Mouse (Mus musculus): ENCODE results near the gene Nr4a2. TPM values are rescaled to one million over a fixed set of nuclear protein-coding genes. Genes with fewer than 3 reads are reported as not detected.

The Nr4a2 gene
- polyA plus RNA-seq, 1 experiment from 2014 or later, result 6.4 TPM

GRCm38 (mm10) chr2:57108349-57108930, 15.4 kb downstream of the Nr4a2 start:
- no peak overlapping the region for H3K27ac ChIP-seq (replicated peaks; ENCODE audit: low read depth, low read length)
- 44% methylated on average over 7 of the region's 7 CpGs for WGBS
- ATAC-seq (ENCODE audit: low read depth), result no peak
- 0 out of 2 replicates have a peak, but pooled peaks cover 4% of the 10 kb centered on the region for H3K4me1 ChIP-seq (ENCODE audit: control insufficient read depth, insufficient read depth, low read length)
- no peak overlapping the region for H3K9ac ChIP-seq (ENCODE audit: low read depth, low read length)
- no peaks in the 10 kb centered on the region for H3K9me3 ChIP-seq (ENCODE audit: control insufficient read depth, low read length)
- H3K4me2 ChIP-seq (ENCODE audit: low read depth, low read length), result no peak overlapping the region
- H3K4me3 ChIP-seq (ENCODE audit: low read depth, low read length), result no peak overlapping the region
- peaks cover 93% of the 10 kb centered on the region for H3K27me3 ChIP-seq (replicated peaks; ENCODE audit: control insufficient read depth, insufficient read depth, low read length)
- no peaks in the 10 kb centered on the region for H3K36me3 ChIP-seq (ENCODE audit: control insufficient read depth, insufficient read depth, low read length)
- no peak for DNase-seq (ENCODE audit: low spot score)

- H3K4me1 ChIP-seq (ENCODE audit: control insufficient read depth, insufficient read depth, low read length), result peaks cover 19% of the 10 kb centered on the region
- no peak overlapping the region for H3K4me3 ChIP-seq (ENCODE audit: low read depth, low read length)
- H3K36me3 ChIP-seq (ENCODE audit: control insufficient read depth, insufficient read depth, low read length), result no peaks in the 10 kb centered on the region
- no peak overlapping the region for H3K27ac ChIP-seq (replicated peaks; ENCODE audit: low read depth, low read length)
- H3K9ac ChIP-seq (ENCODE audit: low read depth, low read length), result no peak overlapping the region
- H3K27me3 ChIP-seq (replicated peaks; ENCODE audit: control insufficient read depth, insufficient read depth, low read length), result peaks cover 93% of the 10 kb centered on the region
- WGBS, result 16% methylated on average over 7 of the region's 7 CpGs
- ATAC-seq (ENCODE audit: low read depth) (no peak), DNase-seq (ENCODE audit: low spot score) (no peak)
- H3K4me2 ChIP-seq (ENCODE audit: low read depth, low read length), result no peak overlapping the region
- no peaks in the 10 kb centered on the region for H3K9me3 ChIP-seq (ENCODE audit: control insufficient read depth, low read length)
Observed at GRCm38 (mm10) chr2:57105401-57105800, 18.4 kb downstream of the Nr4a2 start.

GRCm38 (mm10) chr2:57104731-57105130, 19.1 kb downstream of the Nr4a2 start:
- WGBS, result 7% methylated on average over 8 of the region's 8 CpGs
- no peak overlapping the region for H3K4me2 ChIP-seq (ENCODE audit: low read depth, low read length)

GRCm38 (mm10) chr2:57103845-57104660, 19.8 kb downstream of the Nr4a2 start:
- Histone ChIP-seq H3K4me1 (ENCODE audit: control insufficient read depth, insufficient read depth, low read length) (peaks cover 19% of the 10 kb centered on the region), H3K27ac (replicated peaks; ENCODE audit: low read depth, low read length) (no peak overlapping the region), H3K36me3 (ENCODE audit: control insufficient read depth, insufficient read depth, low read length) (no peaks in the 10 kb centered on the region), H3K9me3 (ENCODE audit: control insufficient read depth, low read length) (no peaks in the 10 kb centered on the region), H3K27me3 (replicated peaks; ENCODE audit: control insufficient read depth, insufficient read depth, low read length) (peaks cover 92% of the 10 kb centered on the region), H3K4me3 (ENCODE audit: low read depth, low read length) (peak overlapping the region; percentile 48), H3K9ac (ENCODE audit: low read depth, low read length) (no peak overlapping the region), H3K4me2 (ENCODE audit: low read depth, low read length) (peak overlapping the region; percentile 81)
- ATAC-seq (ENCODE audit: low read depth) (no peak), DNase-seq (ENCODE audit: low spot score) (no peak)
- 1% methylated on average over 26 of the region's 26 CpGs for WGBS

More at GRCm38 (mm10) chr2:57104731-57105130, 19.1 kb downstream of the Nr4a2 start:
- H3K9me3 ChIP-seq (ENCODE audit: control insufficient read depth, low read length), result no peaks in the 10 kb centered on the region
- no peaks in the 10 kb centered on the region for H3K36me3 ChIP-seq (ENCODE audit: control insufficient read depth, insufficient read depth, low read length)
- H3K27ac ChIP-seq (replicated peaks; ENCODE audit: low read depth, low read length), result no peak overlapping the region
- ATAC-seq (ENCODE audit: low read depth), result no peak
- DNase-seq (ENCODE audit: low spot score), result no peak
- H3K27me3 ChIP-seq (replicated peaks; ENCODE audit: control insufficient read depth, insufficient read depth, low read length), result peaks cover 93% of the 10 kb centered on the region
- H3K4me1 ChIP-seq (ENCODE audit: control insufficient read depth, insufficient read depth, low read length), result peaks cover 19% of the 10 kb centered on the region
- H3K4me3 ChIP-seq (ENCODE audit: low read depth, low read length), result no peak overlapping the region
- H3K9ac ChIP-seq (ENCODE audit: low read depth, low read length), result no peak overlapping the region

- H3K4me3 ChIP-seq (ENCODE audit: low read depth, low read length), result peak overlapping the region; percentile 48
- peak overlapping the region; percentile 81 for H3K4me2 ChIP-seq (ENCODE audit: low read depth, low read length)
- no peak overlapping the region for H3K27ac ChIP-seq (replicated peaks; ENCODE audit: low read depth, low read length)
- H3K4me1 ChIP-seq (ENCODE audit: control insufficient read depth, insufficient read depth, low read length), result peaks cover 19% of the 10 kb centered on the region
- H3K9ac ChIP-seq (ENCODE audit: low read depth, low read length), result no peak overlapping the region
- WGBS, result 2% methylated on average over 35 of the region's 37 CpGs
- no peak for DNase-seq (ENCODE audit: low spot score)
- H3K27me3 ChIP-seq (replicated peaks; ENCODE audit: control insufficient read depth, insufficient read depth, low read length), result peaks cover 92% of the 10 kb centered on the region
- H3K36me3 ChIP-seq (ENCODE audit: control insufficient read depth, insufficient read depth, low read length), result no peaks in the 10 kb centered on the region
- ATAC-seq (ENCODE audit: low read depth), result no peak
- H3K9me3 ChIP-seq (ENCODE audit: control insufficient read depth, low read length), result no peaks in the 10 kb centered on the region
Observed at GRCm38 (mm10) chr2:57102856-57103844, 20.7 kb downstream of the Nr4a2 start.

- DNase-seq (ENCODE audit: low spot score), result no peak
- H3K27ac ChIP-seq (replicated peaks; ENCODE audit: low read depth, low read length), result no peak overlapping the region
- under 1% methylated on average over 31 of the region's 51 CpGs for WGBS
Observed at GRCm38 (mm10) chr2:57102091-57102855, 21.5 kb downstream of the Nr4a2 start.

GRCm38 (mm10) chr2:57100241-57100640, 23.6 kb downstream of the Nr4a2 start:
- Histone ChIP-seq H3K4me1 (ENCODE audit: control insufficient read depth, insufficient read depth, low read length) (peaks cover 19% of the 10 kb centered on the region), H3K36me3 (ENCODE audit: control insufficient read depth, insufficient read depth, low read length) (no peaks in the 10 kb centered on the region), H3K9ac (ENCODE audit: low read depth, low read length) (no peak overlapping the region), H3K27ac (replicated peaks; ENCODE audit: low read depth, low read length) (no peak overlapping the region), H3K27me3 (replicated peaks; ENCODE audit: control insufficient read depth, insufficient read depth, low read length) (peaks cover 75% of the 10 kb centered on the region), H3K4me2 (ENCODE audit: low read depth, low read length) (no peak overlapping the region), H3K4me3 (ENCODE audit: low read depth, low read length) (no peak overlapping the region), H3K9me3 (ENCODE audit: control insufficient read depth, low read length) (no peaks in the 10 kb centered on the region)
- no peak for ATAC-seq (ENCODE audit: low read depth)
- WGBS, result 78% methylated on average over 3 of the region's 3 CpGs
- no peak for DNase-seq (ENCODE audit: low spot score)

More at GRCm38 (mm10) chr2:57102091-57102855, 21.5 kb downstream of the Nr4a2 start:
- ATAC-seq (ENCODE audit: low read depth), result peak; percentile 20; the same call in 1 of the 2 replicates
- H3K4me3 ChIP-seq (ENCODE audit: low read depth, low read length), result peak overlapping the region; percentile 48
- H3K4me1 ChIP-seq (ENCODE audit: control insufficient read depth, insufficient read depth, low read length), result peaks cover 19% of the 10 kb centered on the region
- peak overlapping the region; percentile 81 for H3K4me2 ChIP-seq (ENCODE audit: low read depth, low read length)
- peak overlapping the region; percentile 45; the same call in 1 of the 2 replicates for H3K9ac ChIP-seq (ENCODE audit: low read depth, low read length)
- H3K27me3 ChIP-seq (replicated peaks; ENCODE audit: control insufficient read depth, insufficient read depth, low read length), result peaks cover 89% of the 10 kb centered on the region
- no peaks in the 10 kb centered on the region for H3K36me3 ChIP-seq (ENCODE audit: control insufficient read depth, insufficient read depth, low read length)
- H3K9me3 ChIP-seq (ENCODE audit: control insufficient read depth, low read length), result no peaks in the 10 kb centered on the region

All from embryonic facial prominence, embryonic 14.5 days (tissue).